Mouse (Mus musculus) ovary, adult 2 months (tissue): ENCODE data around the gene Phf11b. TPM values are rescaled to one million over a fixed set of nuclear protein-coding genes. Genes with fewer than 3 reads are reported as not detected.

Experiments used
- polyA plus RNA-seq: library from polyadenylated mRNA; depleted of rRNA; stranded (reverse); fragments of >200 nt; gene quantifications from 2 replicates; pipeline ENCODE4 v1.2.3, GENCODE M21; 2012; rRNA removed

Phf11b gene
- polyA plus RNA-seq, result 0.40 and 0.46 TPM in 2 replicates

GRCm38 (mm10) chr14:59341189-59341588 lies at the start of gene Phf11b:
Phf11b (minus strand) TSS chr14:59341351.

DNA sequence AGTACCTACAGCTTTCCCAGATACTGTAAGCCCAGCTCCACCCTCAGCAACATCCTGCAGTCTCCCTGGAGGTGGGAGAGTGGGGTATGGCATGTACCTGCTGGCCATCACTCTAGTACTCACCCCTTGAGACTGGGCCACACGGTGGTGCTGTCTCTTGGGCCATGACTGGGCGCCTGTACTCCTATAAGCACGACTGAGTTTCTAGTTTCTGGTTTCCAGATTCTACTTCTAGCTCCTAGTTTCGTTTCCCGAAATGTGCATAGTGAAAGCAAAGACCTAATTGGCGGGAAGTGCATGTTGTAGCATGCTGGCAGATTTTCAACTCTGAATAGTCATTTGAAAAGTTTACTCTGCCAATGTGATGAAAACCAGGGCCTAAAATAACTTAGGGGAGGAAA lies 24.1 kb upstream of the Phf11b start, which contains the start of gene Phf11d:
Gene Phf11d, minus strand, starts transcription at position 227 of the 401 bp plus-strand sequence.

DNA sequence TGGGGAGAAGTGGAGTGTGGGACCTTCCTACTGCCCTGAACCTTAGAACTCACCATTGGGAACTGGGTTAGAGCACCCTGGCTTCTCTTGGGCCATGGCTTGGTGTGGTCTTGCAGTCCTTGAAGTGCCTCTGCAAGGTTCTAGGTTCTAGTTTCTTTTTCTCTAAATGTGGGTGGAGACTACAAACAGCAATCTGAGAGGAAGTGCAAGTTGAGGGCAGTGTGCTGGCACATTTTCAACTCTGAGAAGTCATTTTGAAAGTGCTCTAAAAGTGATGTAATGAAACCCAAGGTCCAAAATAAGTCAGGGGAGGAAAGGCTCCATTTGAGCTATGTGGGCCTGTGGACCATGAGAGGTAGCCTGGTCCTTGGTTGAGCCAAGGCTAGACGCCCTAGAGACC lies 43.8 kb downstream of the Phf11b start, which contains the start of gene Phf11a:
Gene Phf11a, minus strand, starts transcription at position 132 of the 400 bp plus-strand sequence.

Other genes with a start within 250 kb of the Phf11b start
- gene 1700129C05Rik, start 198.5 kb downstream of the Phf11b start, polyA plus RNA-seq, result not detected in 2 replicates
- gene Gm5142, start 162.6 kb downstream of the Phf11b start, polyA plus RNA-seq, result not detected in 2 replicates
- gene Rcbtb1, start 140.1 kb downstream of the Phf11b start, polyA plus RNA-seq, result 19.9 and 24.3 TPM in 2 replicates
- not detected in 2 replicates for gene Gm6904, start 81.1 kb downstream of the Phf11b start, polyA plus RNA-seq
- gene Phf11a, start 43.8 kb downstream of the Phf11b start, polyA plus RNA-seq, result 0.42 and 0.59 TPM in 2 replicates
- 5.9 and 6.9 TPM in 2 replicates for gene Phf11d, start 24.1 kb upstream of the Phf11b start, polyA plus RNA-seq
- 0.09 and 0.23 TPM in 2 replicates for gene Phf11c, start 54.0 kb upstream of the Phf11b start, polyA plus RNA-seq
- 4.5 and 5.9 TPM in 2 replicates for gene Setdb2, start 99.5 kb upstream of the Phf11b start, polyA plus RNA-seq
- 5.4 and 5.7 TPM in 2 replicates for gene Cab39l, start 99.6 kb upstream of the Phf11b start, polyA plus RNA-seq